Mouse (Mus musculus) mouse embryonic stem cell (cell line): ENCODE data around the gene Lrrc61.
"Not testable (repeated sequence)": the region's sequence is repeated elsewhere in the genome, so short reads cannot be mapped to it uniquely, and the experiment has no call there.

ENCODE experiments used
- in situ Hi-C, 2 experiments: fragments of 300-500 bp; cut with MboI; formaldehyde crosslinking; loops; 1 replicate in 1 of 2; 3 replicates in 1 of 2; pipeline ENCODE4 v1.14.3; 2019 to 2020; ENCODE audit warnings: low sequenced_read_pairs in 2 of 2, low pct_unique_long_range_greater_than_20kb in 1 of 2, mixed read lengths in 1 of 2; ENCODE audit not compliant: unreplicated experiment in 1 of 2

Lrrc61 gene

GRCm38 (mm10) chr6:48554280-48555103 lies at the start of gene Lrrc61:
Gene Lrrc61 (plus strand): TSS chr6:48554796.
- in situ Hi-C loops: no loop called here

GRCm38 (mm10) chr6:48508087-48508486 lies 46.5 kb upstream of the Lrrc61 start:
- in situ Hi-C loops: no loop called here

GRCm38 (mm10) chr6:48510426-48510825 lies 44.2 kb upstream of the Lrrc61 start:
- in situ Hi-C loops: no loop called here

GRCm38 (mm10) chr6:48511861-48512260 lies 42.7 kb upstream of the Lrrc61 start:
- in situ Hi-C loops: no loop called here

- in situ Hi-C loops: not testable (repeated sequence)
Observed at GRCm38 (mm10) chr6:48524882-48525281, 29.7 kb upstream of the Lrrc61 start.

- in situ Hi-C loops: no loop called here
Observed at GRCm38 (mm10) chr6:48527901-48528300, 26.7 kb upstream of the Lrrc61 start.

- in situ Hi-C loops: no loop called here
Observed at GRCm38 (mm10) chr6:48529261-48529660, 25.3 kb upstream of the Lrrc61 start.

- in situ Hi-C loops: no loop called here
Observed at GRCm38 (mm10) chr6:48529871-48530440, 24.6 kb upstream of the Lrrc61 start.

- in situ Hi-C loops: no loop called here
Observed at GRCm38 (mm10) chr6:48530862-48531261, 23.7 kb upstream of the Lrrc61 start.

GRCm38 (mm10) chr6:48533475-48533874 lies 21.1 kb upstream of the Lrrc61 start:
- in situ Hi-C loops: no loop called here

GRCm38 (mm10) chr6:48534913-48535312 lies 19.7 kb upstream of the Lrrc61 start:
- in situ Hi-C loops: no loop called here

- in situ Hi-C loops: no loop called here
Observed at GRCm38 (mm10) chr6:48536091-48536490, 18.5 kb upstream of the Lrrc61 start.

GRCm38 (mm10) chr6:48537105-48537954 lies 17.3 kb upstream of the Lrrc61 start, which contains the start of gene Atp6v0e2:
Gene Atp6v0e2 (plus strand): TSS chr6:48537615.
- in situ Hi-C loops: no loop called here

- in situ Hi-C loops: no loop called here
Observed at GRCm38 (mm10) chr6:48538841-48539737, 15.5 kb upstream of the Lrrc61 start.

- in situ Hi-C loops: loop anchor here in 1 of 2 experiments (10.0 kb wide), 1 partner anchor 95 kb away; no protein-coding TSS in a partner anchor
Observed at GRCm38 (mm10) chr6:48539860-48540259, 14.7 kb upstream of the Lrrc61 start.

GRCm38 (mm10) chr6:48540721-48541120 lies 13.9 kb upstream of the Lrrc61 start:
- in situ Hi-C loops: loop anchor here in 1 of 2 experiments (10.0 kb wide), 1 partner anchor 94 kb away; no protein-coding TSS in a partner anchor

GRCm38 (mm10) chr6:48541560-48542450 lies 12.8 kb upstream of the Lrrc61 start:
- in situ Hi-C loops: loop anchor here in 1 of 2 experiments (10.0 kb wide), 1 partner anchor 93 kb away; no protein-coding TSS in a partner anchor
